Comparison of ENCODE assay signal across 19 mouse cellular contexts in the genomic region with DNA sequence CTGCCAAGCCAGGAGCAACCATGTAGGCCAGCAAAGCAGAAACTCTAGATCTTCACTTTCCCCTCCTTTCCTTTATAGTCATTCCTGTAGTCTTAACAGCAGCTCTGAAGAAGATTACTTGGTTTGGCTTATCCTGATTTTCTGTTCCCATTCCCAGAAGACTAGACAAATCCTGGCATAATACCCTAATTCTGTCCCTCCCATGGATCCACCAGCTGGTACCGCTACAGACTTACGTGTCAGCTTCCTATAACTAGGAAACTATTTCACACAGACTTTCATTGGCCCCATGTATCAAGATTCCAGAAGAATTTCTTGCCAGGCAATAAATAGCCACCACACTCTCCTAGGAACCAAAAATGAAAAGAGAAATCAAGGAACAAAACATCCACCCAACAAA.
A peak's percentile ranks its signal among the peaks of the same experiment; 100 is the strongest.
DNase-seq lines count a peak whose midpoint lies in the region; ATAC-seq and TF ChIP-seq lines count a peak whose summit lies in the region.
"Had no signal": no experiment of that assay in that cellular context is flagged by ENCODE, and none has a peak within 500 bp of the region (broad histone marks: within the 10 kb centered on the region; RNA-seq: fewer than 3 reads in every experiment).

No protein-coding gene starts in this region.

- H3K4me1 ChIP-seq in cerebellum, adult 2 months (ENCODE audit: control insufficient read depth, insufficient read depth, low read length): peaks cover 3% of the 10 kb centered on the region; the same call in 1 of the 2 replicates
- H3K4me1 ChIP-seq in stomach, postnatal 0 days (replicated peaks; ENCODE audit: control insufficient read depth, insufficient read depth): no peaks in the 10 kb centered on the region
- H3K4me1 ChIP-seq: embryonic facial prominence, embryonic 10.5 days; heart, embryonic 10.5 days; hindbrain, embryonic 13.5 days had no signal

- no peak for TF ChIP-seq POLR2A in cerebellum, adult 2 months (IDR thresholded peaks at IDR 0.05; ENCODE audit: borderline replicate concordance, insufficient read depth, low read length)

- H3K9ac ChIP-seq in stomach, postnatal 0 days (ENCODE audit: low read length): no peak overlapping the region
- H3K9ac ChIP-seq: hindbrain, embryonic 13.5 days had no signal

- no peak overlapping the region for H3K4me3 ChIP-seq in cerebellum, adult 2 months (replicated peaks; ENCODE audit: insufficient read depth, low read depth, low read length)
- H3K4me3 ChIP-seq in stomach, postnatal 0 days (ENCODE audit: low read depth, low read length): no peak overlapping the region
- H3K4me3 ChIP-seq: embryonic facial prominence, embryonic 10.5 days; heart, embryonic 10.5 days; hindbrain, embryonic 13.5 days had no signal

- no peaks in the 10 kb centered on the region for H3K36me3 ChIP-seq in stomach, postnatal 0 days (ENCODE audit: control insufficient read depth, insufficient read depth, low read length)
- H3K36me3 ChIP-seq: embryonic facial prominence, embryonic 10.5 days; G1E; heart, embryonic 10.5 days; hindbrain, embryonic 13.5 days had no signal

- TF ChIP-seq EP300 in stomach, postnatal 0 days (optimal IDR thresholded peaks at IDR 0.05): no peak

- H3K9me3 ChIP-seq in stomach, postnatal 0 days (ENCODE audit: control insufficient read depth, low read length): no peaks in the 10 kb centered on the region
- H3K9me3 ChIP-seq: embryonic facial prominence, embryonic 10.5 days; G1E; heart, embryonic 10.5 days; hindbrain, embryonic 13.5 days had no signal

- TF ChIP-seq CTCF in cerebellum, adult 2 months (IDR thresholded peaks at IDR 0.05; ENCODE audit: borderline replicate concordance, insufficient read depth, low read depth, low read length): no peak
- no peak for TF ChIP-seq CTCF in stomach, postnatal 0 days (IDR thresholded peaks at IDR 0.05; ENCODE audit: low read depth)

- no peaks in the 10 kb centered on the region for H3K27me3 ChIP-seq in cerebellum, adult 2 months (ENCODE audit: control insufficient read depth, insufficient read depth, low read length)
- no peaks in the 10 kb centered on the region for H3K27me3 ChIP-seq in stomach, postnatal 0 days (ENCODE audit: control insufficient read depth, insufficient read depth, low read length)
- H3K27me3 ChIP-seq: hindbrain, embryonic 13.5 days had no signal

- H3K27ac ChIP-seq in cerebellum, adult 2 months (ENCODE audit: insufficient read depth, low read length): no peak overlapping the region
- H3K27ac ChIP-seq in stomach, postnatal 0 days (replicated peaks): no peak overlapping the region
- H3K27ac ChIP-seq: embryonic facial prominence, embryonic 10.5 days; heart, embryonic 10.5 days; hindbrain, embryonic 13.5 days; hindbrain, postnatal 0 days had no signal

- WGBS in cerebellum, adult 2 months: 21% methylated on average over 2 of the region's 2 CpGs
- WGBS in stomach, postnatal 0 days: 91% methylated on average over 2 of the region's 2 CpGs

- peak; percentile 80; the same call in 1 of the 2 replicates for ATAC-seq in cerebellum, adult (ENCODE audit: insufficient number of reproducible peaks, low FRiP score, low TSS enrichment)
- ATAC-seq in stomach, postnatal 0 days (ENCODE audit: low FRiP score, low TSS enrichment): no peak
- ATAC-seq: CD4-positive, CD25-positive, alpha-beta regulatory T cell, adult 4 months; forebrain, embryonic 14.5 days; hindbrain, postnatal 0 days had no signal

- DNase-seq in cerebellum, postnatal 4 days (ENCODE audit: low spot score in 2 of 2): no peak
- DNase-seq in cerebellum, adult 2 months: peak; percentile 49 to 76
- DNase-seq in cerebellum, postnatal 10 days: peak; percentile 53 to 62
- no peak for DNase-seq in stomach, postnatal 0 days (ENCODE audit: low spot score)
- DNase-seq in right cerebral cortex, postnatal 25 days: no peak
- DNase-seq in c-Kit-positive CD71-positive TER-119-positive erythroid progenitor cells, embryonic 14.5 days (ENCODE audit: low spot score): no peak
- DNase-seq: adrenal gland, postnatal 10 days; B cell, adult 2 months; heart, adult 18-20 months; heart, postnatal 10 days; kidney, adult 11 months had no signal

- no peak overlapping the region for H3K4me2 ChIP-seq in stomach, postnatal 0 days (replicated peaks; ENCODE audit: low read depth)
- H3K4me2 ChIP-seq: hindbrain, embryonic 13.5 days had no signal

Comparison
In these comparisons a context has a peak if more than half of its experiments do, and no peak if none do; other contexts are left out.
1. DNase-seq: peak in cerebellum, adult 2 months (2 of 2) and cerebellum, postnatal 10 days (2 of 2); none in cerebellum, postnatal 4 days (0 of 2), stomach, postnatal 0 days (single experiment), right cerebral cortex, postnatal 25 days (single experiment) and c-Kit-positive CD71-positive TER-119-positive erythroid progenitor cells, embryonic 14.5 days (single experiment).